Mouse (Mus musculus): Measurements from ENCODE around the gene Pik3r3. TPM values are rescaled to one million over a fixed set of nuclear protein-coding genes. Genes with fewer than 3 reads are reported as not detected.
A peak's percentile ranks its signal among the peaks of the same experiment; 100 is the strongest.
"Not testable (repeated sequence)": the region's sequence is repeated elsewhere in the genome, so short reads cannot be mapped to it uniquely, and the experiment has no call there.

Pik3r3 gene
- total and polyA plus RNA-seq, 2 experiments from 2014 or later, result 37.8 to 39.8 TPM

GRCm38 (mm10) chr4:116193583-116194383 lies 27.6 kb upstream of the Pik3r3 start:
- Histone ChIP-seq H3K9me3 (ENCODE audit: low read length) (no peaks in the 10 kb centered on the region), H3K27ac (no peak overlapping the region), H3K4me1 (ENCODE audit: insufficient read depth, low read length) (no peaks in the 10 kb centered on the region), H3K36me3 (ENCODE audit: insufficient read depth, low read length) (no peaks in the 10 kb centered on the region), H3K4me2 (ENCODE audit: low read depth, low read length) (no peak overlapping the region), H3K4me3 (ENCODE audit: low read length) (no peak overlapping the region), H3K9ac (replicated peaks; ENCODE audit: low read length) (no peak overlapping the region), H3K27me3 (ENCODE audit: insufficient read depth, low read length) (no peaks in the 10 kb centered on the region)
- WGBS, result 71% methylated on average over 9 of the region's 9 CpGs
- DNase-seq (ENCODE audit: low spot score) (no peak), ATAC-seq (no peak)
- TF ChIP-seq CTCF (IDR thresholded peaks at IDR 0.05; ENCODE audit: low read depth), result no peak

GRCm38 (mm10) chr4:116198422-116198821 lies 23.0 kb upstream of the Pik3r3 start:
- Histone ChIP-seq H3K9me3 (ENCODE audit: low read length) (no peaks in the 10 kb centered on the region), H3K27me3 (ENCODE audit: insufficient read depth, low read length) (no peaks in the 10 kb centered on the region), H3K27ac (no peak overlapping the region), H3K4me1 (ENCODE audit: insufficient read depth, low read length) (no peaks in the 10 kb centered on the region), H3K9ac (replicated peaks; ENCODE audit: low read length) (no peak overlapping the region), H3K4me3 (ENCODE audit: low read length) (no peak overlapping the region), H3K4me2 (ENCODE audit: low read depth, low read length) (no peak overlapping the region), H3K36me3 (ENCODE audit: insufficient read depth, low read length) (no peaks in the 10 kb centered on the region)
- no peak for DNase-seq (ENCODE audit: low spot score)
- peak; percentile 34; the same call in 1 of the 2 replicates for TF ChIP-seq CTCF (IDR thresholded peaks at IDR 0.05; ENCODE audit: low read depth)
- 83% methylated on average over 2 of the region's 2 CpGs for WGBS
- ATAC-seq, result no peak

GRCm38 (mm10) chr4:116204422-116204821 lies 17.0 kb upstream of the Pik3r3 start:
- Histone ChIP-seq H3K4me3 (ENCODE audit: low read length) (no peak overlapping the region), H3K9ac (replicated peaks; ENCODE audit: low read length) (no peak overlapping the region), H3K27ac (no peak overlapping the region), H3K27me3 (ENCODE audit: insufficient read depth, low read length) (no peaks in the 10 kb centered on the region), H3K4me1 (ENCODE audit: insufficient read depth, low read length) (no peaks in the 10 kb centered on the region), H3K9me3 (ENCODE audit: low read length) (no peaks in the 10 kb centered on the region), H3K4me2 (ENCODE audit: low read depth, low read length) (no peak overlapping the region), H3K36me3 (ENCODE audit: insufficient read depth, low read length) (no peaks in the 10 kb centered on the region)
- TF ChIP-seq CTCF (IDR thresholded peaks at IDR 0.05; ENCODE audit: low read depth), result no peak
- DNase-seq (ENCODE audit: low spot score) (no peak), ATAC-seq (no peak)
- WGBS, result 71% methylated on average over 3 of the region's 3 CpGs

GRCm38 (mm10) chr4:116206531-116206930 lies 14.9 kb upstream of the Pik3r3 start:
- Histone ChIP-seq H3K36me3 (ENCODE audit: insufficient read depth, low read length) (no peaks in the 10 kb centered on the region), H3K9ac (replicated peaks; ENCODE audit: low read length) (no peak overlapping the region), H3K27me3 (ENCODE audit: insufficient read depth, low read length) (no peaks in the 10 kb centered on the region), H3K4me1 (ENCODE audit: insufficient read depth, low read length) (no peaks in the 10 kb centered on the region), H3K4me3 (ENCODE audit: low read length) (no peak overlapping the region), H3K4me2 (ENCODE audit: low read depth, low read length) (no peak overlapping the region), H3K27ac (no peak overlapping the region), H3K9me3 (ENCODE audit: low read length) (no peaks in the 10 kb centered on the region)
- ATAC-seq (no peak), DNase-seq (ENCODE audit: low spot score) (no peak)
- 86% methylated on average over 4 of the region's 4 CpGs for WGBS
- no peak for TF ChIP-seq CTCF (IDR thresholded peaks at IDR 0.05; ENCODE audit: low read depth)

GRCm38 (mm10) chr4:116208891-116209290 lies 12.5 kb upstream of the Pik3r3 start:
- DNase-seq (ENCODE audit: low spot score) (no peak), ATAC-seq (no peak)
- Histone ChIP-seq H3K27ac (no peak overlapping the region), H3K27me3 (ENCODE audit: insufficient read depth, low read length) (no peaks in the 10 kb centered on the region), H3K36me3 (ENCODE audit: insufficient read depth, low read length) (no peaks in the 10 kb centered on the region), H3K9ac (replicated peaks; ENCODE audit: low read length) (no peak overlapping the region), H3K9me3 (ENCODE audit: low read length) (no peaks in the 10 kb centered on the region), H3K4me2 (ENCODE audit: low read depth, low read length) (no peak overlapping the region), H3K4me1 (ENCODE audit: insufficient read depth, low read length) (no peaks in the 10 kb centered on the region), H3K4me3 (ENCODE audit: low read length) (no peak overlapping the region)
- 84% methylated on average over 1 of the region's 1 CpGs for WGBS
- no peak for TF ChIP-seq CTCF (IDR thresholded peaks at IDR 0.05; ENCODE audit: low read depth)

- H3K27me3 ChIP-seq (ENCODE audit: insufficient read depth, low read length), result no peaks in the 10 kb centered on the region
- no peaks in the 10 kb centered on the region for H3K36me3 ChIP-seq (ENCODE audit: insufficient read depth, low read length)
- H3K27ac ChIP-seq, result no peak overlapping the region
- no peaks in the 10 kb centered on the region for H3K9me3 ChIP-seq (ENCODE audit: low read length)
- H3K9ac ChIP-seq (replicated peaks; ENCODE audit: low read length), result no peak overlapping the region
- H3K4me2 ChIP-seq (ENCODE audit: low read depth, low read length), result no peak overlapping the region
- no peak for TF ChIP-seq CTCF (IDR thresholded peaks at IDR 0.05; ENCODE audit: low read depth)
- H3K4me1 ChIP-seq (ENCODE audit: insufficient read depth, low read length), result no peaks in the 10 kb centered on the region
- ATAC-seq, result no peak
- 83% methylated on average over 2 of the region's 2 CpGs for WGBS
- no peak for DNase-seq (ENCODE audit: low spot score)
- no peak overlapping the region for H3K4me3 ChIP-seq (ENCODE audit: low read length)
Observed at GRCm38 (mm10) chr4:116215895-116216605, 5.4 kb upstream of the Pik3r3 start.

GRCm38 (mm10) chr4:116217046-116217445 lies 4.4 kb upstream of the Pik3r3 start:
- Histone ChIP-seq H3K9me3 (ENCODE audit: low read length) (no peaks in the 10 kb centered on the region), H3K9ac (replicated peaks; ENCODE audit: low read length) (no peak overlapping the region), H3K4me2 (ENCODE audit: low read depth, low read length) (no peak overlapping the region), H3K36me3 (ENCODE audit: insufficient read depth, low read length) (no peaks in the 10 kb centered on the region), H3K27me3 (ENCODE audit: insufficient read depth, low read length) (no peaks in the 10 kb centered on the region), H3K4me1 (ENCODE audit: insufficient read depth, low read length) (no peaks in the 10 kb centered on the region), H3K4me3 (ENCODE audit: low read length) (no peak overlapping the region), H3K27ac (no peak overlapping the region)
- no peak for TF ChIP-seq CTCF (IDR thresholded peaks at IDR 0.05; ENCODE audit: low read depth)
- ATAC-seq (no peak), DNase-seq (ENCODE audit: low spot score) (peak; percentile 59)
- WGBS, result 50% methylated on average over 2 of the region's 2 CpGs

GRCm38 (mm10) chr4:116217661-116218060 lies 3.8 kb upstream of the Pik3r3 start:
- not testable (repeated sequence) for DNase-seq (ENCODE audit: low spot score); H3K4me1 ChIP-seq (ENCODE audit: insufficient read depth, low read length); H3K4me2 ChIP-seq (ENCODE audit: low read depth, low read length); H3K9me3 ChIP-seq (ENCODE audit: low read length); H3K36me3 ChIP-seq (ENCODE audit: insufficient read depth, low read length); H3K9ac ChIP-seq (replicated peaks; ENCODE audit: low read length); ATAC-seq; H3K27me3 ChIP-seq (ENCODE audit: insufficient read depth, low read length); H3K27ac ChIP-seq; H3K4me3 ChIP-seq (ENCODE audit: low read length)
- WGBS, result 90% methylated on average over 1 of the region's 1 CpGs

Data from hindbrain, postnatal 0 days (tissue).